Mouse (Mus musculus) layer of hippocampus, adult 9-11 months (tissue): ENCODE data around the gene Nmur1.
A peak's percentile ranks its signal among the peaks of the same experiment; 100 is the strongest.
"Not testable (repeated sequence)": the region's sequence is repeated elsewhere in the genome, so short reads cannot be mapped to it uniquely, and the experiment has no call there.

ENCODE experiments used
- DNase-seq: peaks from one replicate; pipeline ENCODE4 v3.0.0; 2022

Nmur1 gene

GRCm38 (mm10) chr1:86426128-86426527 is at the start of gene Nmur1, which contains the start of gene Tex44:
Gene Nmur1, minus strand, starts transcription at chr1:86426228.
Gene Tex44, plus strand, starts transcription at chr1:86426329.
- no peak for DNase-seq

GRCm38 (mm10) chr1:86473109-86473760 is 47.2 kb upstream of the Nmur1 start:
- no peak for DNase-seq

GRCm38 (mm10) chr1:86472197-86472952 is 46.3 kb upstream of the Nmur1 start:
- no peak for DNase-seq

GRCm38 (mm10) chr1:86471504-86471961 is 45.5 kb upstream of the Nmur1 start:
- not testable (repeated sequence) for DNase-seq

GRCm38 (mm10) chr1:86470519-86471181 is 44.6 kb upstream of the Nmur1 start:
- peak; percentile 80 for DNase-seq

- no peak for DNase-seq
Observed at GRCm38 (mm10) chr1:86469876-86470275, 43.8 kb upstream of the Nmur1 start.

GRCm38 (mm10) chr1:86467416-86467815 is 41.4 kb upstream of the Nmur1 start:
- no peak for DNase-seq

GRCm38 (mm10) chr1:86464875-86465224 is 38.8 kb upstream of the Nmur1 start:
- DNase-seq = no peak

GRCm38 (mm10) chr1:86464223-86464874 is 38.3 kb upstream of the Nmur1 start:
- no peak for DNase-seq

- no peak for DNase-seq
Observed at GRCm38 (mm10) chr1:86459371-86459770, 33.3 kb upstream of the Nmur1 start.

GRCm38 (mm10) chr1:86456892-86457581 is 31.0 kb upstream of the Nmur1 start:
- no peak for DNase-seq

GRCm38 (mm10) chr1:86452713-86453112 is 26.7 kb upstream of the Nmur1 start:
- DNase-seq = no peak

GRCm38 (mm10) chr1:86449966-86450365 is 23.9 kb upstream of the Nmur1 start:
- DNase-seq = no peak

- no peak for DNase-seq
Observed at GRCm38 (mm10) chr1:86448272-86448671, 22.2 kb upstream of the Nmur1 start.

- no peak for DNase-seq
Observed at GRCm38 (mm10) chr1:86447596-86448171, 21.7 kb upstream of the Nmur1 start.

- DNase-seq = no peak
Observed at GRCm38 (mm10) chr1:86443386-86444172, 17.6 kb upstream of the Nmur1 start.

- peak; percentile 64 for DNase-seq
Observed at GRCm38 (mm10) chr1:86442832-86443231, 16.8 kb upstream of the Nmur1 start.

- DNase-seq = peak; percentile 91
Observed at GRCm38 (mm10) chr1:86441980-86442831, 16.2 kb upstream of the Nmur1 start.

GRCm38 (mm10) chr1:86441724-86441979 is 15.6 kb upstream of the Nmur1 start:
- DNase-seq = no peak

- DNase-seq = peak; percentile 73
Observed at GRCm38 (mm10) chr1:86440887-86441723, 15.1 kb upstream of the Nmur1 start.
